Mouse (Mus musculus): ENCODE data around the gene 2610008E11Rik. TPM values are rescaled to one million over a fixed set of nuclear protein-coding genes. Genes with fewer than 3 reads are reported as not detected.

The 2610008E11Rik gene
- total and polyA plus RNA-seq, 3 experiments = 1.4 to 1.7 TPM; not detected in 1

- H3K27ac ChIP-seq (ENCODE audit: control insufficient read depth, low read depth, low read length) = no peak overlapping the region
- no peaks in the 10 kb centered on the region for H3K9me3 ChIP-seq (replicated peaks; ENCODE audit: insufficient read depth, low read length)
- H3K79me2 ChIP-seq (ENCODE audit: control insufficient read depth, insufficient read depth, low read length, poor library complexity) = no peaks in the 10 kb centered on the region
- TF ChIP-seq MXI1 (IDR thresholded peaks at IDR 0.05; ENCODE audit: low read depth, low read length) (no peak), RAD21 (IDR thresholded peaks at IDR 0.05; ENCODE audit: low read depth, low read length) (no peak), GATA1 (IDR thresholded peaks at IDR 0.05; ENCODE audit: low read depth, low read length) (no peak), KAT2A (conservative IDR thresholded peaks at IDR 0.05; ENCODE audit: low read depth, low read length) (no peak), ZKSCAN1 (IDR thresholded peaks at IDR 0.05; ENCODE audit: low read depth, low read length) (no peak), JUND (IDR thresholded peaks at IDR 0.05; ENCODE audit: low read depth, low read length) (no peak), E2F4 (IDR thresholded peaks at IDR 0.05; ENCODE audit: borderline replicate concordance, low read depth, low read length) (no peak), MYB (IDR thresholded peaks at IDR 0.05; ENCODE audit: low read depth, low read length) (no peak), UBTF (IDR thresholded peaks at IDR 0.05; ENCODE audit: borderline replicate concordance, insufficient read depth, low read depth, low read length) (no peak), MAZ (IDR thresholded peaks at IDR 0.05; ENCODE audit: low read depth, low read length) (no peak), ZC3H11A (IDR thresholded peaks at IDR 0.05; ENCODE audit: low read depth, low read length) (no peak), ZNF384 (IDR thresholded peaks at IDR 0.05; ENCODE audit: low read depth, low read length) (no peak), USF2 (IDR thresholded peaks at IDR 0.05; ENCODE audit: borderline replicate concordance in 1 of 2, insufficient read depth in 1 of 2, low read depth in 1 of 2, low read length in 2 of 2) (no peak), POLR2A (IDR thresholded peaks at IDR 0.05; ENCODE audit: control insufficient read depth in 1 of 2, insufficient read depth in 1 of 2, low read depth in 1 of 2, low read length in 2 of 2, poor library complexity in 1 of 2) (no peak), NELFE (IDR thresholded peaks at IDR 0.05; ENCODE audit: low read depth, low read length) (no peak), TAL1 (IDR thresholded peaks at IDR 0.05; ENCODE audit: low read length) (no peak), CTCF (IDR thresholded peaks at IDR 0.05 in 2 of 3, conservative IDR thresholded peaks at IDR 0.05 in 1 of 3; ENCODE audit: control insufficient read depth in 1 of 3, insufficient read depth in 1 of 3, low read depth in 2 of 3, low read length in 3 of 3, poor library complexity in 1 of 3, severe bottlenecking in 1 of 3) (no peak)
- peaks cover 0 to 13% of the 10 kb centered on the region in 2 experiments; a peak in 2 of 4 replicates for H3K36me3 ChIP-seq (ENCODE audit: control insufficient read depth in 1 of 2, insufficient read depth in 2 of 2, low read length in 2 of 2)
- H3K27me3 ChIP-seq (ENCODE audit: control insufficient read depth in 1 of 2, insufficient read depth in 2 of 2, low read length in 2 of 2) = no peaks in the 10 kb centered on the region
- H3K4me3 ChIP-seq (ENCODE audit: control insufficient read depth in 1 of 2, insufficient read depth in 1 of 2, low read depth in 2 of 2, low read length in 2 of 2) = no peak overlapping the region
- peaks cover 15 to 16% of the 10 kb centered on the region in 2 experiments for H3K4me1 ChIP-seq (ENCODE audit: control insufficient read depth in 1 of 2, insufficient read depth in 2 of 2, low read length in 2 of 2)
- H3K9ac ChIP-seq (ENCODE audit: control insufficient read depth, low read depth, low read length, poor library complexity, severe bottlenecking) = no peak overlapping the region
- DNase-seq (ENCODE audit: low read depth, low spot score) = no peak
Measured at GRCm38 (mm10) chr10:79110482-79110881, 13.1 kb upstream of the 2610008E11Rik start.

GRCm38 (mm10) chr10:79109156-79109555 is 11.8 kb upstream of the 2610008E11Rik start:
- peak; percentile 49 for DNase-seq (ENCODE audit: low read depth, low spot score)
- H3K4me3 ChIP-seq (ENCODE audit: control insufficient read depth in 1 of 2, insufficient read depth in 1 of 2, low read depth in 2 of 2, low read length in 2 of 2) = no peak overlapping the region
- no peaks in the 10 kb centered on the region for H3K9me3 ChIP-seq (replicated peaks; ENCODE audit: insufficient read depth, low read length)
- no peak overlapping the region for H3K9ac ChIP-seq (ENCODE audit: control insufficient read depth, low read depth, low read length, poor library complexity, severe bottlenecking)
- H3K4me1 ChIP-seq (ENCODE audit: control insufficient read depth in 1 of 2, insufficient read depth in 2 of 2, low read length in 2 of 2) = peaks cover 15 to 16% of the 10 kb centered on the region in 2 experiments
- no peak overlapping the region for H3K27ac ChIP-seq (ENCODE audit: control insufficient read depth, low read depth, low read length)
- TF ChIP-seq E2F4 (IDR thresholded peaks at IDR 0.05; ENCODE audit: borderline replicate concordance, low read depth, low read length) (no peak), USF1 (IDR thresholded peaks at IDR 0.05; ENCODE audit: low read depth, low read length) (peak; percentile 67; the same call in 1 of the 2 replicates), MAX (IDR thresholded peaks at IDR 0.05; ENCODE audit: low read length) (peak; percentile 72), MYB (IDR thresholded peaks at IDR 0.05; ENCODE audit: low read depth, low read length) (no peak), POLR2A (IDR thresholded peaks at IDR 0.05; ENCODE audit: control insufficient read depth in 1 of 2, insufficient read depth in 1 of 2, low read depth in 1 of 2, low read length in 2 of 2, poor library complexity in 1 of 2) (no peak), EP300 (IDR thresholded peaks at IDR 0.05; ENCODE audit: low read depth in 1 of 2, low read length in 2 of 2) (peak in 1 of 2 experiments; percentile 41; a peak in 1 of 4 replicates), CTCF (IDR thresholded peaks at IDR 0.05 in 2 of 3, conservative IDR thresholded peaks at IDR 0.05 in 1 of 3; ENCODE audit: control insufficient read depth in 1 of 3, insufficient read depth in 1 of 3, low read depth in 2 of 3, low read length in 3 of 3, poor library complexity in 1 of 3, severe bottlenecking in 1 of 3) (no peak), ETS1 (IDR thresholded peaks at IDR 0.05; ENCODE audit: low read depth, low read length) (0 out of 2 replicates have a peak, but pooled peaks have one; percentile 25), SMC3 (IDR thresholded peaks at IDR 0.05; ENCODE audit: low read depth, low read length) (no peak), POLR2AphosphoS5 (IDR thresholded peaks at IDR 0.05; ENCODE audit: borderline replicate concordance, low read depth, low read length) (no peak), ELF1 (IDR thresholded peaks at IDR 0.05; ENCODE audit: low read depth, low read length) (no peak), GATA1 (IDR thresholded peaks at IDR 0.05; ENCODE audit: low read depth, low read length) (peak; percentile 46), MXI1 (IDR thresholded peaks at IDR 0.05; ENCODE audit: low read depth, low read length) (no peak)
- no peaks in the 10 kb centered on the region for H3K79me2 ChIP-seq (ENCODE audit: control insufficient read depth, insufficient read depth, low read length, poor library complexity)
- no peaks in the 10 kb centered on the region for H3K27me3 ChIP-seq (ENCODE audit: control insufficient read depth in 1 of 2, insufficient read depth in 2 of 2, low read length in 2 of 2)
- peaks cover 0 to 13% of the 10 kb centered on the region in 2 experiments; a peak in 2 of 4 replicates for H3K36me3 ChIP-seq (ENCODE audit: control insufficient read depth in 1 of 2, insufficient read depth in 2 of 2, low read length in 2 of 2)
